Mouse (Mus musculus): ENCODE data around the gene Nr2f2.

Gene Nr2f2

DNA sequence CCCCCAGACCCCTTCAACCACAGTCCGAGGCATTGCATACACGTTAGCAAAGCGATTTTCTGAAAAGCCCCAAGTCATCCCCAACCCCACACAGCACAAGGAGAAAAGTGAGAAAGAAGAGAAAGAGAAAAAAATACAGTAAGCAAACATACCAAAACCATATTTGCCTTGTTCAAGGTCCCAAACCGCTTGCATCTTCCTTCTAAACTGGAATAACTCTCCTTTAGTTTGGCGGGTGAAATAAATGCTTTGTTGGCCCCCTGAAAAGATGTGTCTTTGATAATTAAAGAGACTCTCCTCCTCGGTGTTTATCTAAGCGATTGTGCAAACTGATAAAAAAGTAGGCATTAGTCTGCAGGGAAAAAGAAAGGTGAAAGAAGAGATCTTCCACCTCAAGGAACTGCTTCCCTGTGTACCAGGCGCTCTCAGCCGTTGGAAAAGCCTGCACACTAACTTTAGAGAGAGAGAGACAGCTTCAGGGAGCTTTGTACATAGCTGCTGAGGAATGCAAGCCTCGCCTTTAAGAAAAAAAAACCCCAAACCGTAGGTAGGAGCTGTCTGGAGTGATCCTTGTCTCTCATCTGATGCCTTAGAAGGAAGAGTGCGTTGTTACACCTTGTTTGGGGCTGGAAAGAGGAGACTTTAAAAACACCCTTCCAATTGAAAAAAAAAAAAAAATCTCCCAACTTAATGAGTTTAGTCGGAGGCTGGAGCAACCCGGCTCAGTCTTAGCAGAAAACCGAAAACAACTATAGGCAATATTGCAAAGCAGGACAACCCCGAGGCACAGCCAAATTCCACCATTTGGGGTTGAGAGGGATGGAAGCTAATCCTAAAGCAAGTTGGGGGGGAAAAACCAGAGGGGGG is at the start of gene Nr2f2:
Gene Nr2f2, minus strand, starts transcription at position 795 of the 867 bp plus-strand sequence.
- no peak for DNase-seq (ENCODE audit: low spot score)

- DNase-seq (ENCODE audit: low spot score), result no peak
These were observed 47.9 kb upstream of the Nr2f2 start for GRCm38 (mm10) chr7:70414461-70414860.

DNA sequence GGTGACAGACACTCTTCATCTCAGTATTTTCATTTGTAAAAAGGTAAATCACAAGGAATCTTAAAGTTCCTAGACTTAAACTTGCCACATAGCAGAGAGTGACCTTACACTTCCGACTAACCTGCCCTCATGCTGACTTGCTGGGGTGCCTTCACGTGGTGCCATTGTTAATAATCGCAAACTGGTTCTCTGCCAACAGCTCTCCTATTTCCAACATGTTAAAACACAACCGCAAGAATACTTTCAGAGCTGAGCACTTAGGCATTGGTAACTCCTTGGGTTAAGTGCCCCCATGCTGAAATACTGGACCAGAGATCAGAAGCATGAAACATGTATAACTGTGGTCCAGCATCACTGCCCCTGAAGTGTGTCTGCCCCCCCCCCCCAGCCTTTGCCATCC is 47.1 kb upstream of the Nr2f2 start:
- no peak for DNase-seq (ENCODE audit: low spot score)

GRCm38 (mm10) chr7:70412900-70413299 is 46.4 kb upstream of the Nr2f2 start:
- DNase-seq (ENCODE audit: low spot score), result no peak

GRCm38 (mm10) chr7:70410350-70410749 is 43.8 kb upstream of the Nr2f2 start:
- DNase-seq (ENCODE audit: low spot score), result no peak

DNA sequence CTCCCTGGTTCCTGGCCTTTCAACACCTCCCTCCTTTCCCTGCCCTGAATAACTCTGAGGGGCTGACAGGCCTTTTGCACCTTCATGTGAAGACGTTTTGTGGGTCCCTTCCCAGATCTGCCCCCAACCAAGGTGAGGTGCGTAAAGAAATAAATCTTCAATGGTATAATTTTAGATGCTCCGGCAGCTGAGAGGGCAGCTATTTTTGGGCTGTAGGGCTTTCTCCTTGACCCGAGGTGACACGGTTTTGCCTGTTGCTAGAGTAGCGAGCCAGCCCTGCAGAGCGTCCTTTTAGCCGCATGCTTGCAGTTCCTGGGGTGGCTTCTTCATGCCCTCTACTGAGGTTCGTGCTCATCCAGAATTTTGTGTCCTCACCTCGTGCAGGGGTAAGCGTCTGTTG is 43.4 kb upstream of the Nr2f2 start:
- no peak for DNase-seq (ENCODE audit: low spot score)

GRCm38 (mm10) chr7:70408814-70409213 is 42.3 kb upstream of the Nr2f2 start:
- DNase-seq (ENCODE audit: low spot score), result no peak

GRCm38 (mm10) chr7:70407123-70407522 is 40.6 kb upstream of the Nr2f2 start:
- no peak for DNase-seq (ENCODE audit: low spot score)

DNA sequence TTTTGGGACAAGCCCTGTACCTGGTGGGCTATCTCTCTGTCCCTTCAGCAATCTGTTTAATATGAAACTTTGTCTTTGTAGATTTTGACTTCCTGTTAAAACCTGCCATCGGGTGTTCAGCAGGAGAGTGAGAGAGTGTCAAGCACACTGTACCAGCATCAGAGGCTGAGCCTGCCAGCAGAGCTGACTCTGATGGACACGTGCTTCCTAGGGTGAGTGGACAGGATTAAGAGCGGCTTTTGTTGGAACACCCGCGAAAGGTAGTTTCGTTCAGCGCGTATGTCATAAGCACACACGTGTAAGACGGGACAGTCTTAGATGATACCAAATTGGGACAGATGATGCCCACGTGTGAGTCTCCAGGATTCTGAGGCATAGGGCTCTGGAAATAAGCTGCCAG is 40.0 kb upstream of the Nr2f2 start:
- DNase-seq (ENCODE audit: low spot score), result no peak

DNA sequence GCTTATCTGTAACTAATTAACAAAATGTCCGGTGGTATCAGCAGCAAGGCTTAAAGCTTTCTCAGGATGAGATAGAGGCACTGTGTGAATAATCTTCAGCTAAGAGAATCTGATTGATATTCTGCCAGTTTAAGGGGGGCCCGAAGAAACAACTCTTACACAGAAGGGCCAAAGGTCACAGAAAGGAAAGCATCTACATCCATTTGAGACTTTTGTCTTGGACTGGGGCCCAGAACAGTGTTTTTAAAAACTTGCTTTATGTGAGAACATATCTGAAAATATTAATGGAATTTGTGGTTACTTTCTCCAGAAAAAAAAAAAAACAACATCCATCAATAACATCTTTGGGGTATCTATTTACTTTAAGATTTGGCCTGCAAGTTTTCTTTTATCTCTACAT is 38.9 kb upstream of the Nr2f2 start:
- no peak for DNase-seq (ENCODE audit: low spot score)

DNA sequence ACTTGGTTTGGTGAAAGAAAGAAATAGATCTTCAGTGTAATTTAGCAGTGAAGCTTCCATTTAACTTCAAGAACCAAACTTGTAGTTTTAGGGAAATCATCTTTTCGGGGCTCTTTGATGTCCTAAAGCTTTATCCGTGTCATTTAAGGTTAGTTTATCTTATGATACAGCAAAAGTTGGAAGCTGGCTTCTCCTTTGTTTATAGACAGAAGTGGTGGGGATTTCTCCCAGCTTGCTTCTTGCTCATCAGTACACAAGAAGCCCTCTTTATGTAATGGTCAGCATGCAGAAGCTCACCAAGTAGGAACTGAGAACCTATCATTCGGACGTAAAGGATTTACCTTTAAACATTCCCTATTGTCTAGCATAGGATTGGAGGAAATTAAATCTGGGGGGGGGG is 16.3 kb upstream of the Nr2f2 start:
- DNase-seq (ENCODE audit: low spot score), result no peak

DNA sequence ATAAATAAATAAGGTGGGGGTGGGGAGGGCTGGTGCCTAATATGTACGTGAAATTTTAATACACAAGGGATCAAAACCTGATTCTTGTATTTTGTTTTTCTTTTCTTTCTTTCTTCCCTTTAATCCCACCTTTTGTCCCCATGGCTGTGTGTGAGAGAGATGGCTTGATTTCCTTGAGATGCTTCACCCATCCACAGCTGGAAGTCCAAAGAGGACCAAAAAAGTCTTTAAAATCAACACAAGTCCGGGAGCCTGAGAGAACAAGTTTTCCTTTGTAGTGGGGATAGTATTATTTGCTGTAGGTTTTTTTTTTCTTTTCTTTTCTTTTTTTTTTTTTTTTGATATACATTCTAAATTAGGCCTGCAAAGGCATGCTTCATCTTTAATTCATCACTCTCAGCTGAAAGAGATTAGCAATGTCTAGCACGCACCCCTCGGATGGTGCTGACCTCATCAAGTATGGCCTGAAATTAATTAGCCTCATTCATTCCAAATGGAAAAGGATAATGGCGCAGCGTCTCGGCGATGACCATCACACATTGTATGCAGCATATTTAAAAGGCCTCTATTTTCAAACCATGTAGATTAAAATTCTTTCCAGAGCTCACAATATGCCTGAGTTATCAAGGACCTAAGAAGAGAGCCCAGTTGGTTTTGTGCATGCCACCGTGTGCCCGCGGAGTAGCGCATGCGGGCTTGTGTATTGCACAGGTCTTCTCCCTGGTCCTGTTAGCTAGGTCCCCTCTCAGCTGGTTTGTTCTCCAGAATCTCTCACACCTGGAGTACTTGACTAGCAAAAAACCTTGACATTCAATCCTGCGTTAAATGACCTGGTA is 15.1 kb upstream of the Nr2f2 start:
- DNase-seq (ENCODE audit: low spot score), result no peak

- no peak for DNase-seq (ENCODE audit: low spot score)
These were observed 14.4 kb upstream of the Nr2f2 start for GRCm38 (mm10) chr7:70380943-70381342.

- DNase-seq (ENCODE audit: low spot score), result no peak
These were observed 13.7 kb upstream of the Nr2f2 start for GRCm38 (mm10) chr7:70380246-70380645.

DNA sequence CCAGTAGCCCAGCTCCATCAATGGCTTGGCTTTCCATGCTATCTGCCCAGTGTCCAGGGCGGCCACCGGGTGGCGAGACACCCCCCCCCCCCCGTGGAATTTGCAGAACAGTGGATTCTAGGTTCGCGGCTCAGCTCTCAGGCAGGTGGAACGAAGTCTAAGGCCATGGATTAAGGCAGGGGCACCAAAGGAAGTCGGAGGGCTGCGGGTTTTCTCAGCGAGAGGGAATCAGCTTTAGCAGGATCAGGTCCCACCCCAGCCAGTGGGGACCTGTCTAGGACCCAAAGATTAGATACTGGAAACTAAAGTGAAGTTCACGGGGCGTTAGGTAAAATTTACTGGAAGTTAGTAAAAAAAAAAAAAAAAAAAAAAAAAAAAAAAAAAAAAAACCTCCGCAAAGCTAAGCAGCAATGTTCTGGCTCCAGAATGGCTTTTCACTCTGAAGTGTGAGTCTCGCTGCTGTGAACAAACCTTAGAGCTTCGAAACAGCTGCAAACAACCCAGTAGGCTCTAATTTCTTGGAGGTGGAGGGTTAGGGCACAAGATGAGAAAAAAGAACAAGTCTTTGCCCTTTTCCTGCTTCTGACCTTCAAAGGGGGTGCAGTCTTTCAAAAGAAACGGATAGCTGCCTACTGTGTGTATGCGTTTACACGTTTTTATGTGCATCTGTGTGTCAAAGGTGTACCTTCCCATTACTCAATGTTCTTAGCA is 4.2 kb upstream of the Nr2f2 start:
- no peak for DNase-seq (ENCODE audit: low spot score)

GRCm38 (mm10) chr7:70369731-70370551 is 3.4 kb upstream of the Nr2f2 start:
- no peak for DNase-seq (ENCODE audit: low spot score)

DNA sequence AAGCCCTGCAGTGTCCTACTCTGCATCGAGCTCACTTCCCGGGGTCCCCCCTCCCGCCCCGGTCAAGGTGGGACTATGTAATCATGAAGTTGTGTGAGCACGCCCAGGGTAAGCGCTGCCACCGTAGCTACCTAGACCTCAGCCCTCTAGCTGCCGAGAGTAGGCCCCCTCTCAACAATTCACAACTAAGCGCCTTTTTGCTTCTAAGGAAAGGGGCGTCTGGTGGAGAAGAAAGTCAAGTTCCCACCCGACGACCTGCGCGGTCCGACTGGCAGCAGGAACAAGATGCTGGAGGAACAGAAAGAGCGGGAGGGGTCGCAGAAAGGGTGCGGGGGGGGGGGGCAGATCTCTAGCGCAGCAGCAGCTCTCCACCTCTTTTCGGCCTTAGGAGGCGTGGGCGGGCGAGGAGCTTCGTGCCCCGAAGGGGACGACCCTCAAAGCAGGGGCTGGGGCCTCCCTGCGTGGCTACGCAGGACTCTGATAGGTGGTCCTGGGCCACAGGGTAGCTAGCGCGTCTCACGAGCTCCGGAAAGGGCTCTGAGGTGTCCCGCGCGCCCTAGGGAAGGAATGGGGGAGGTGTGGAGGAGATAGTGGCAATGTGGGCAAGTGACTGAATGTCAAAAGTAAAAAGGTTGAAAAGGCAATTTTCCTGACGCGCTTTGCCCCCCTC is 2.7 kb upstream of the Nr2f2 start:
- no peak for DNase-seq (ENCODE audit: low spot score)

DNA sequence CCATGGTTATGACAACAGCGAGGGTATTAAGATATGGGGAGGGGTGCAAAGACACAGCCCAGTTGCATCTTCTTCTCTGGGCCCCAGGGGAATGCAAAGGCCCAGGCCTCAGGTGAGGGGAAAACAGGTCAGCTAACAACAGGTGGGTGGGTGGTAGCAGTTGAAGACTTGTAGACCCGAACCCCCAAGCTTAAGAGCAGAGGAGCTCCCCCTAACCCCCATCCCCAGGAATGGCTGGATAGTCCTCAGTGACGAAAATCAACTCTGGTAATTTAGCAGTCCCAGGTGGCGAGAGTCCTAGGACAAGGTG is 2.2 kb upstream of the Nr2f2 start:
- no peak for DNase-seq (ENCODE audit: low spot score)

- DNase-seq (ENCODE audit: low spot score), result no peak
These were observed 1.7 kb upstream of the Nr2f2 start for GRCm38 (mm10) chr7:70368268-70368655.

DNA sequence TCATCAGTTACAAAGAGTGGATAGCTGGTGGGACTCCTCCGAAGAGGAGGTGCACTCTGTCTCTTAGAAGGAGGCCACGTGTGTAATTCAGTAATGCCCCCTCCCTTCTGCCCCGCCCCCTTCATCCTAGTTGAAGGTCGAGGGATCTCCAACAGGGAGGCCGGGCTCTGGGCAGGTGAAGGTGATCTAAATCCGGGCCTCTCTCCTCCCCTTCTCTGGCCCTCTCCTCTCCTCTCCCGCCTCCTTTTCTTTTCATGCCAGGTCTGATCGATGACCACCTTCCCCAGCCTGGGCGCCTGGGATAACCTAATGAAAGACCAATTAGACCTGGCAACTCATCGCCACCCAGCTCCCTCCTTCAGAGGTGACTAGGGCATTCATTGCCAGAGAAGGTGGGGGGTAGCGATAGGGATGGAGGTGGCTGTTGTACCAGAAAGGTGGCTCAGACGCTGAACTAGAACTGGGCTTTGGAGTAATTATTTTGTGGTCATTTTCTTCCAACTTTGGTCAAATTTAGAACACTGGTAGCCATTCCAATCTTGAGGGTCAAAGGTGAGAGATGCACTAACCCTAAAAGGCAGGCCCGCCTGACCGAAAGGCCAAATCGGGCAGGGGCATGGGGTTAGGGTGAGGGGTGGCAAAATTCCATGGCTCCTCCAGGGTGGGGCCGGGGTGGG is 1.2 kb upstream of the Nr2f2 start:
- no peak for DNase-seq (ENCODE audit: low spot score)

DNA sequence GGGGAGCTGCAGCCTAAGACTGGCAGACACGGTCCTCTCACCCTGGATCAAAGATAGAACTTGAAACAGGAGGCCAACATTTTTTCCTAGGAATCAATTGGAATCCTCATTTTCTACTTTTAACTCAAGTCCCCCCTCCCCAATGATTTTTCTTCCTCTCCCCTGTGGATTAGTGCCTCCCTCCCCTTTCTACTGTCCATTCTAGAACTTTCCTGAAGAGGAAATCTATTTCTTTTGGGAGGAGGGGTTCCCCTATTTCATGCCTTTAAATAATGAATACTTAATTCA is 217 bp upstream of the Nr2f2 start:
- DNase-seq (ENCODE audit: low spot score), result no peak
